Mouse (Mus musculus): ENCODE measurements around the gene Zfp872. TPM values are rescaled to one million over a fixed set of nuclear protein-coding genes. Genes with fewer than 3 reads are reported as not detected.

Zfp872 gene
- polyA plus RNA-seq, 1 experiment from 2014 or later: 1.4 TPM

- no peak for ATAC-seq (ENCODE audit: insufficient number of reproducible peaks, insufficient read depth, low FRiP score, low read depth)
- no peaks in the 10 kb centered on the region for H3K27me3 ChIP-seq (ENCODE audit: control insufficient read depth, insufficient read depth, low read length)
Observed at GRCm38 (mm10) chr9:22150946-22151345, 36.9 kb upstream of the Zfp872 start.

GRCm38 (mm10) chr9:22153810-22154209, 34.1 kb upstream of the Zfp872 start:
- H3K4me2 ChIP-seq (replicated peaks; ENCODE audit: low read depth, low read length): no peak overlapping the region
- H3K27ac ChIP-seq (ENCODE audit: low read length): no peak overlapping the region
- 0 out of 2 replicates have a peak, but pooled peaks cover 6% of the 10 kb centered on the region for H3K9me3 ChIP-seq (ENCODE audit: control insufficient read depth, low read depth, low read length)
- no peaks in the 10 kb centered on the region; the same call in 1 of the 2 replicates for H3K36me3 ChIP-seq (ENCODE audit: control insufficient read depth, insufficient read depth, low read length)
- WGBS: 84% methylated on average over 3 of the region's 3 CpGs
- H3K9ac ChIP-seq (replicated peaks; ENCODE audit: low read depth, low read length): no peak overlapping the region
- peaks cover 6% of the 10 kb centered on the region for H3K4me1 ChIP-seq (ENCODE audit: control insufficient read depth, insufficient read depth, low read length)
- no peak for ATAC-seq (ENCODE audit: insufficient number of reproducible peaks, insufficient read depth, low FRiP score, low read depth)
- no peaks in the 10 kb centered on the region for H3K27me3 ChIP-seq (ENCODE audit: control insufficient read depth, insufficient read depth, low read length)
- no peak overlapping the region for H3K4me3 ChIP-seq (ENCODE audit: low read depth, low read length)

More at GRCm38 (mm10) chr9:22150946-22151345, 36.9 kb upstream of the Zfp872 start:
- Histone ChIP-seq H3K36me3 (ENCODE audit: control insufficient read depth, insufficient read depth, low read length) (no peaks in the 10 kb centered on the region), H3K4me1 (ENCODE audit: control insufficient read depth, insufficient read depth, low read length) (no peaks in the 10 kb centered on the region), H3K9ac (replicated peaks; ENCODE audit: low read depth, low read length) (no peak overlapping the region), H3K4me2 (replicated peaks; ENCODE audit: low read depth, low read length) (no peak overlapping the region), H3K9me3 (ENCODE audit: control insufficient read depth, low read depth, low read length) (peaks cover 12% of the 10 kb centered on the region; the same call in 1 of the 2 replicates), H3K27ac (ENCODE audit: low read length) (no peak overlapping the region), H3K4me3 (ENCODE audit: low read depth, low read length) (no peak overlapping the region)
- 75% methylated on average over 2 of the region's 2 CpGs for WGBS

GRCm38 (mm10) chr9:22155614-22156013, 32.3 kb upstream of the Zfp872 start:
- no peaks in the 10 kb centered on the region; the same call in 1 of the 2 replicates for H3K36me3 ChIP-seq (ENCODE audit: control insufficient read depth, insufficient read depth, low read length)
- H3K4me2 ChIP-seq (replicated peaks; ENCODE audit: low read depth, low read length): peak overlapping the region; percentile 19; the same call in 1 of the 2 replicates
- no peaks in the 10 kb centered on the region for H3K27me3 ChIP-seq (ENCODE audit: control insufficient read depth, insufficient read depth, low read length)
- H3K9me3 ChIP-seq (ENCODE audit: control insufficient read depth, low read depth, low read length): no peaks in the 10 kb centered on the region
- no peak overlapping the region for H3K4me3 ChIP-seq (ENCODE audit: low read depth, low read length)
- no peak overlapping the region for H3K27ac ChIP-seq (ENCODE audit: low read length)
- ATAC-seq (ENCODE audit: insufficient number of reproducible peaks, insufficient read depth, low FRiP score, low read depth): no peak
- WGBS: 25% methylated on average over 10 of the region's 10 CpGs
- no peak overlapping the region for H3K9ac ChIP-seq (replicated peaks; ENCODE audit: low read depth, low read length)
- peaks cover 6% of the 10 kb centered on the region for H3K4me1 ChIP-seq (ENCODE audit: control insufficient read depth, insufficient read depth, low read length)

GRCm38 (mm10) chr9:22156497-22157245, 31.2 kb upstream of the Zfp872 start, which contains the start of gene Pigyl:
TSS of gene Pigyl (plus strand) at chr9:22156846.
- ATAC-seq (ENCODE audit: insufficient number of reproducible peaks, insufficient read depth, low FRiP score, low read depth): peak; percentile 99
- Histone ChIP-seq H3K27me3 (ENCODE audit: control insufficient read depth, insufficient read depth, low read length) (no peaks in the 10 kb centered on the region), H3K9me3 (ENCODE audit: control insufficient read depth, low read depth, low read length) (no peaks in the 10 kb centered on the region), H3K4me3 (ENCODE audit: low read depth, low read length) (peak within 1 kb of the TSS; percentile 53), H3K36me3 (ENCODE audit: control insufficient read depth, insufficient read depth, low read length) (no peaks in the 10 kb centered on the region; the same call in 1 of the 2 replicates), H3K4me1 (ENCODE audit: control insufficient read depth, insufficient read depth, low read length) (peaks cover 6% of the 10 kb centered on the region), H3K27ac (ENCODE audit: low read length) (peak within 1 kb of the TSS; percentile 87), H3K4me2 (replicated peaks; ENCODE audit: low read depth, low read length) (peak within 1 kb of the TSS; percentile 51), H3K9ac (replicated peaks; ENCODE audit: low read depth, low read length) (peak within 1 kb of the TSS; percentile 64)
- under 1% methylated on average over 65 of the region's 65 CpGs for WGBS

- no peak overlapping the region for H3K27ac ChIP-seq (ENCODE audit: low read length)
- no peaks in the 10 kb centered on the region; the same call in 1 of the 2 replicates for H3K36me3 ChIP-seq (ENCODE audit: control insufficient read depth, insufficient read depth, low read length)
- peaks cover 6% of the 10 kb centered on the region for H3K4me1 ChIP-seq (ENCODE audit: control insufficient read depth, insufficient read depth, low read length)
- peak overlapping the region; percentile 53 for H3K4me3 ChIP-seq (ENCODE audit: low read depth, low read length)
- 61% methylated on average over 34 of the region's 34 CpGs for WGBS
- ATAC-seq (ENCODE audit: insufficient number of reproducible peaks, insufficient read depth, low FRiP score, low read depth): no peak
- H3K4me2 ChIP-seq (replicated peaks; ENCODE audit: low read depth, low read length): peak overlapping the region; percentile 51
- H3K27me3 ChIP-seq (ENCODE audit: control insufficient read depth, insufficient read depth, low read length): no peaks in the 10 kb centered on the region
- peak overlapping the region; percentile 64 for H3K9ac ChIP-seq (replicated peaks; ENCODE audit: low read depth, low read length)
- no peaks in the 10 kb centered on the region for H3K9me3 ChIP-seq (ENCODE audit: control insufficient read depth, low read depth, low read length)
Observed at GRCm38 (mm10) chr9:22157516-22158265, 30.2 kb upstream of the Zfp872 start.

GRCm38 (mm10) chr9:22161299-22161698, 26.6 kb upstream of the Zfp872 start:
- no peaks in the 10 kb centered on the region for H3K9me3 ChIP-seq (ENCODE audit: control insufficient read depth, low read depth, low read length)
- no peaks in the 10 kb centered on the region for H3K27me3 ChIP-seq (ENCODE audit: control insufficient read depth, insufficient read depth, low read length)
- no peak overlapping the region for H3K4me2 ChIP-seq (replicated peaks; ENCODE audit: low read depth, low read length)
- no peak overlapping the region for H3K9ac ChIP-seq (replicated peaks; ENCODE audit: low read depth, low read length)
- H3K36me3 ChIP-seq (ENCODE audit: control insufficient read depth, insufficient read depth, low read length): no peaks in the 10 kb centered on the region; the same call in 1 of the 2 replicates
- H3K4me3 ChIP-seq (ENCODE audit: low read depth, low read length): no peak overlapping the region
- H3K27ac ChIP-seq (ENCODE audit: low read length): no peak overlapping the region
- peaks cover 6% of the 10 kb centered on the region for H3K4me1 ChIP-seq (ENCODE audit: control insufficient read depth, insufficient read depth, low read length)
- no peak for ATAC-seq (ENCODE audit: insufficient number of reproducible peaks, insufficient read depth, low FRiP score, low read depth)
- 20% methylated on average over 6 of the region's 6 CpGs for WGBS

- 71% methylated on average over 9 of the region's 9 CpGs for WGBS
- no peak for ATAC-seq (ENCODE audit: insufficient number of reproducible peaks, insufficient read depth, low FRiP score, low read depth)
- peaks cover 4% of the 10 kb centered on the region for H3K4me1 ChIP-seq (ENCODE audit: control insufficient read depth, insufficient read depth, low read length)
Observed at GRCm38 (mm10) chr9:22162305-22162704, 25.6 kb upstream of the Zfp872 start.

GRCm38 (mm10) chr9:22162912-22163311, 25.0 kb upstream of the Zfp872 start:
- WGBS: 84% methylated on average over 7 of the region's 7 CpGs
- H3K27ac ChIP-seq (ENCODE audit: low read length): no peak overlapping the region
- H3K4me1 ChIP-seq (ENCODE audit: control insufficient read depth, insufficient read depth, low read length): no peaks in the 10 kb centered on the region
- H3K9me3 ChIP-seq (ENCODE audit: control insufficient read depth, low read depth, low read length): no peaks in the 10 kb centered on the region
- no peak overlapping the region for H3K4me3 ChIP-seq (ENCODE audit: low read depth, low read length)
- no peak overlapping the region for H3K4me2 ChIP-seq (replicated peaks; ENCODE audit: low read depth, low read length)
- no peak for ATAC-seq (ENCODE audit: insufficient number of reproducible peaks, insufficient read depth, low FRiP score, low read depth)
- no peaks in the 10 kb centered on the region; the same call in 1 of the 2 replicates for H3K36me3 ChIP-seq (ENCODE audit: control insufficient read depth, insufficient read depth, low read length)
- no peak overlapping the region for H3K9ac ChIP-seq (replicated peaks; ENCODE audit: low read depth, low read length)
- H3K27me3 ChIP-seq (ENCODE audit: control insufficient read depth, insufficient read depth, low read length): no peaks in the 10 kb centered on the region

More at GRCm38 (mm10) chr9:22162305-22162704, 25.6 kb upstream of the Zfp872 start:
- H3K4me3 ChIP-seq (ENCODE audit: low read depth, low read length): no peak overlapping the region
- H3K4me2 ChIP-seq (replicated peaks; ENCODE audit: low read depth, low read length): no peak overlapping the region
- H3K9me3 ChIP-seq (ENCODE audit: control insufficient read depth, low read depth, low read length): no peaks in the 10 kb centered on the region
- no peak overlapping the region for H3K9ac ChIP-seq (replicated peaks; ENCODE audit: low read depth, low read length)
- H3K27ac ChIP-seq (ENCODE audit: low read length): no peak overlapping the region
- no peaks in the 10 kb centered on the region; the same call in 1 of the 2 replicates for H3K36me3 ChIP-seq (ENCODE audit: control insufficient read depth, insufficient read depth, low read length)
- no peaks in the 10 kb centered on the region for H3K27me3 ChIP-seq (ENCODE audit: control insufficient read depth, insufficient read depth, low read length)

Measured in stomach, embryonic 14.5 days (tissue).